Mouse (Mus musculus) midbrain, embryonic 13.5 days (tissue): ENCODE measurements around the gene Eif4a1. TPM values are rescaled to one million over a fixed set of nuclear protein-coding genes. Genes with fewer than 3 reads are reported as not detected.

Source experiments
- ATAC-seq: fragments of 200-750 bp; cut with Nextera tagmentation; 2 replicates; pipeline ENCODE4 v1.8.0; 2017; ENCODE audit warnings: mild to moderate bottlenecking, moderate TSS enrichment, moderate library complexity
- H3K27ac ChIP-seq: fragments of 300-500 bp; sonication (generic); 2 replicates; pipeline ENCODE4 v1.5.1; 2015; ENCODE audit warnings: inconsistent platforms, mild to moderate bottlenecking, moderate library complexity
- H3K27me3 ChIP-seq: fragments of 300-500 bp; sonication (generic); 2 replicates; pipeline ENCODE4 v1.6.1; 2015; ENCODE audit warnings: mild to moderate bottlenecking, inconsistent platforms
- H3K36me3 ChIP-seq: fragments of 300-500 bp; sonication (generic); 2 replicates; pipeline ENCODE4 v1.6.1; 2015; ENCODE audit warnings: mild to moderate bottlenecking, inconsistent platforms
- H3K4me1 ChIP-seq: fragments of 300-500 bp; sonication (generic); replicated peaks from 2 replicates; pipeline ENCODE4 v1.6.1; 2015; ENCODE audit warnings: inconsistent platforms
- H3K4me2 ChIP-seq: fragments of 300-500 bp; sonication (generic); replicated peaks from 2 replicates; pipeline ENCODE4 v1.6.1; 2015; ENCODE audit warnings: moderate library complexity, mild to moderate bottlenecking, inconsistent platforms
- H3K4me3 ChIP-seq: fragments of 300-500 bp; sonication (generic); replicated peaks from 2 replicates; pipeline ENCODE4 v1.5.1; 2015; ENCODE audit warnings: mild to moderate bottlenecking, inconsistent platforms
- H3K9ac ChIP-seq: fragments of 300-500 bp; sonication (generic); replicated peaks from 2 replicates; pipeline ENCODE4 v1.6.1; 2015; ENCODE audit warnings: mild to moderate bottlenecking, inconsistent platforms
- H3K9me3 ChIP-seq: fragments of 300-500 bp; sonication (generic); 2 replicates; pipeline ENCODE4 v1.6.1; 2016; ENCODE audit warnings: mild to moderate bottlenecking, inconsistent platforms
- WGBS: fragments of 180-500 bp; shearing (Covaris S2); methylation state at CpG from one replicate; pipeline ENCODE4 v1.1.7; 2015; 5-methylcytosine and 5-hydroxymethylcytosine counted together
- polyA plus RNA-seq: library from polyadenylated mRNA; unstranded; fragments of >200 nt; fragmentation: Nextera tagmentation; extraction: Ambion mirVana; gene quantifications from 2 replicates; pipeline ENCODE4 v1.2.1, GENCODE M21; 2015

Eif4a1 gene
- polyA plus RNA-seq: 581 and 595 TPM in 2 replicates

DNA sequence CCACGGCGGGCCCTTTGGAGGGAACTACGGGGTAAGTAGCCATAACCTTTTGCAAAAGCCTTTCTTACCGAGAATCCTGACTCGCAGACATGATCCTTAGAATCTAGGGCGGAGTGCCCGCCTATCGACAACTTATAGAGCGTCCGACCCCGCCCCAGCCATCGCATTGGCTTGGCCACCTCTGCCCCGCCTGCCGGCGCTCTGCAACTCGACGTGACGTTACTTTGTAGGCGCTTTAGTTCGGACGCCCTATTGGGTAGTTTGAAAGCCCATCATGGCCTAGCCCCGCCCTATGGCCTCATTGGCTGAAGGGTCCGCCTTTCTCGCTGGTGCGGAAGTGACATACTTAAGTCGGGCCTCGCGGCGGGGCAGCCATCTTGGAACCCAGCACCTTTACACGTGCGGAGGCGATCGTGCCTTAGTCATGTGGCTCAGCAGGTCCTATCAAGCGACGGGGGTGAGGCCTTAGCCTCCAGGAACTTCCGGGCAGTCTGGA is at the start of gene Eif4a1:
Eif4a1 (minus strand) TSS at position 213 of the 496 bp plus-strand sequence.
- Histone ChIP-seq H3K36me3 (peaks cover 76% of the 10 kb centered on the region), H3K9ac (peak within 1 kb of the TSS; percentile 99), H3K4me1 (peaks cover 33% of the 10 kb centered on the region), H3K9me3 (no peaks in the 10 kb centered on the region), H3K27ac (peak within 1 kb of the TSS; percentile 98), H3K4me3 (peak within 1 kb of the TSS; percentile 76), H3K27me3 (no peaks in the 10 kb centered on the region), H3K4me2 (peak within 1 kb of the TSS; percentile 84)
- WGBS: under 1% methylated on average over 36 of the region's 36 CpGs
- peak; percentile 98 for ATAC-seq

DNA sequence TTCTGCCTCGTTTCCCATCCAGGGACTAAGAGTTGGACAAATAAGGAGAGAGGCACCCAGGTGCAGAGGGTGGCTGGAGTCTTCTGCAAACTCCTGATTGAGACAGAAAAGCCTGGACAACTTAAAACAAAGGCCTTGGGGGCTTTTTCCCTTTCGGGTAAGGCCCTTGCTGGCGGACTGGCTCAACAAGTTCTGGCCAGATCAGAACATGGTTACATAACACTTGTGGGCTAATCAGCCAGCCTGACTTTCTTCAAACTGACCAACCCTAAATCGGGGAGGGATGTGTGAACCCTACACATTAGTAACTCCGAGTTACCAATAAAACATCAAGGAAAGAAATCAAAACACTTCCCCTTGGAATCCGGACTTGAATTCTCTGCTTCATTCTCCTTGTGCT is 48.6 kb upstream of the Eif4a1 start:
- no peaks in the 10 kb centered on the region for H3K36me3 ChIP-seq
- no peak for ATAC-seq
- H3K27ac ChIP-seq: no peak overlapping the region
- no peak overlapping the region for H3K4me2 ChIP-seq
- no peaks in the 10 kb centered on the region for H3K9me3 ChIP-seq
- H3K27me3 ChIP-seq: no peaks in the 10 kb centered on the region
- peaks cover 3% of the 10 kb centered on the region; the same call in 1 of the 2 replicates for H3K4me1 ChIP-seq
- H3K9ac ChIP-seq: no peak overlapping the region
- WGBS: 88% methylated on average over 6 of the region's 6 CpGs
- H3K4me3 ChIP-seq: no peak overlapping the region

- ATAC-seq: no peak
- 74% methylated on average over 6 of the region's 6 CpGs for WGBS
- Histone ChIP-seq H3K9ac (no peak overlapping the region), H3K27ac (no peak overlapping the region), H3K27me3 (no peaks in the 10 kb centered on the region), H3K4me1 (peaks cover 3% of the 10 kb centered on the region; the same call in 1 of the 2 replicates), H3K36me3 (no peaks in the 10 kb centered on the region), H3K9me3 (no peaks in the 10 kb centered on the region), H3K4me2 (no peak overlapping the region), H3K4me3 (no peak overlapping the region)
These were observed 47.2 kb upstream of the Eif4a1 start for GRCm38 (mm10) chr11:69719423-69719822.

GRCm38 (mm10) chr11:69718661-69719060 is 46.4 kb upstream of the Eif4a1 start:
- ATAC-seq: no peak
- Histone ChIP-seq H3K27me3 (no peaks in the 10 kb centered on the region), H3K4me3 (no peak overlapping the region), H3K27ac (no peak overlapping the region), H3K9ac (no peak overlapping the region), H3K4me1 (peaks cover 3% of the 10 kb centered on the region; the same call in 1 of the 2 replicates), H3K9me3 (no peaks in the 10 kb centered on the region), H3K36me3 (no peaks in the 10 kb centered on the region), H3K4me2 (no peak overlapping the region; the same call in 1 of the 2 replicates)
- WGBS: 24% methylated on average over 15 of the region's 15 CpGs

GRCm38 (mm10) chr11:69716953-69717352 is 44.7 kb upstream of the Eif4a1 start:
- Histone ChIP-seq H3K4me2 (no peak overlapping the region), H3K27ac (no peak overlapping the region), H3K27me3 (no peaks in the 10 kb centered on the region), H3K4me1 (peaks cover 3% of the 10 kb centered on the region; the same call in 1 of the 2 replicates), H3K9ac (no peak overlapping the region), H3K4me3 (no peak overlapping the region), H3K36me3 (no peaks in the 10 kb centered on the region), H3K9me3 (no peaks in the 10 kb centered on the region)
- ATAC-seq: no peak
- 59% methylated on average over 4 of the region's 4 CpGs for WGBS

- no peak overlapping the region for H3K27ac ChIP-seq
- 29% methylated on average over 5 of the region's 5 CpGs for WGBS
- no peaks in the 10 kb centered on the region for H3K36me3 ChIP-seq
- ATAC-seq: no peak
- H3K4me3 ChIP-seq: no peak overlapping the region
- no peak overlapping the region for H3K9ac ChIP-seq
- no peaks in the 10 kb centered on the region for H3K9me3 ChIP-seq
- H3K27me3 ChIP-seq: no peaks in the 10 kb centered on the region
- H3K4me1 ChIP-seq: peaks cover 3% of the 10 kb centered on the region; the same call in 1 of the 2 replicates
- H3K4me2 ChIP-seq: no peak overlapping the region
These were observed 43.7 kb upstream of the Eif4a1 start for GRCm38 (mm10) chr11:69715929-69716328.

DNA sequence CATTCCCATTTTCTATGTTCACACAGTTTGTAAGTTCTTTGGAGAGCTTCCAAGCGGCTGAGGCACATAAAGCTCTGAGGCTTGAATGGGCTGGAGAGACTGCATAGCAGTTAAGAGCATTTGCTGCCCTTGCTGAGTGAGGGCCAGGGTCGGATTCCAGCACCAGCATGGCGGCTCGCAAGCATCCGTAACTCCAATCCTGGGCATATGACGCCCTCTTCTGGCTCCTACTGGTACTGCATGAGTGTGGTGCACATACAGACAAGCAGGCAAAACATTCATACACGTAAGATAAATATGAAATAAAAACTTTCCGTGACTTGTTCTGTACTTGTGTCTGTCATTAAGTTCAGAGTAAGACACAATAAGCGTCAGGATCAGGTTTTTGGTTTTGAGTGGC is 43.3 kb upstream of the Eif4a1 start:
- Histone ChIP-seq H3K36me3 (no peaks in the 10 kb centered on the region), H3K4me1 (peaks cover 3% of the 10 kb centered on the region; the same call in 1 of the 2 replicates), H3K4me2 (no peak overlapping the region), H3K27me3 (no peaks in the 10 kb centered on the region), H3K27ac (no peak overlapping the region), H3K9me3 (no peaks in the 10 kb centered on the region), H3K9ac (no peak overlapping the region), H3K4me3 (no peak overlapping the region)
- no peak for ATAC-seq
- 61% methylated on average over 9 of the region's 9 CpGs for WGBS

GRCm38 (mm10) chr11:69714636-69715329 is 42.6 kb upstream of the Eif4a1 start:
- Histone ChIP-seq H3K27ac (no peak overlapping the region), H3K4me2 (no peak overlapping the region), H3K9me3 (no peaks in the 10 kb centered on the region), H3K4me1 (peaks cover 3% of the 10 kb centered on the region; the same call in 1 of the 2 replicates), H3K36me3 (no peaks in the 10 kb centered on the region), H3K27me3 (no peaks in the 10 kb centered on the region), H3K9ac (no peak overlapping the region), H3K4me3 (no peak overlapping the region)
- no peak for ATAC-seq
- 71% methylated on average over 18 of the region's 18 CpGs for WGBS

- 83% methylated on average over 20 of the region's 20 CpGs for WGBS
- Histone ChIP-seq H3K27ac (no peak overlapping the region), H3K36me3 (no peaks in the 10 kb centered on the region), H3K4me1 (no peaks in the 10 kb centered on the region; the same call in 1 of the 2 replicates), H3K4me2 (no peak overlapping the region), H3K27me3 (no peaks in the 10 kb centered on the region), H3K9ac (no peak overlapping the region), H3K9me3 (no peaks in the 10 kb centered on the region), H3K4me3 (no peak overlapping the region)
- ATAC-seq: no peak
These were observed 40.9 kb upstream of the Eif4a1 start for GRCm38 (mm10) chr11:69712954-69713672.

GRCm38 (mm10) chr11:69711082-69711481 is 38.9 kb upstream of the Eif4a1 start:
- H3K27ac ChIP-seq: no peak overlapping the region
- 80% methylated on average over 2 of the region's 2 CpGs for WGBS
- H3K27me3 ChIP-seq: no peaks in the 10 kb centered on the region
- no peaks in the 10 kb centered on the region for H3K36me3 ChIP-seq
- no peak overlapping the region for H3K4me2 ChIP-seq
- no peak overlapping the region for H3K4me3 ChIP-seq
- no peaks in the 10 kb centered on the region; the same call in 1 of the 2 replicates for H3K4me1 ChIP-seq
- no peak for ATAC-seq
- no peak overlapping the region for H3K9ac ChIP-seq
- no peaks in the 10 kb centered on the region for H3K9me3 ChIP-seq

DNA sequence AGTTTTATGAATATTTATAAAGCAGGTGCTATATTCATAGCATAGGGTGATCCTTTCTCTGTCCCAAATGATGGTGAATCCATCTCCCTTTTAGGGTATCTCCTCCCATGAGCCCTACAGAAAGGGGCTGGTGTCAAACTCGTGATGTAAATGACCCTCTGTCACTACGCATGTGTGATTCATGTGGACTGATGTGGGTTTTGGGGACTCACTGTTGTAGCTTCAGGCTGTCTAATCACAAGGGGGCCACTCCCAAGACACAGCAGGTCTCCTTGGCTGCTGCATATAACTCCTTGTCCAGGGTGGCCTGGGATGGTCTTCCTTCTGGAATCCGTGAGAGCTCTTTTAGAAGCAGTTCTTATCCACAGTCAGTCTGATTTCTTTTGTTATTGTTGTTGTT is 38.2 kb upstream of the Eif4a1 start:
- Histone ChIP-seq H3K4me2 (no peak overlapping the region), H3K27me3 (no peaks in the 10 kb centered on the region), H3K9ac (no peak overlapping the region), H3K9me3 (no peaks in the 10 kb centered on the region), H3K4me3 (no peak overlapping the region), H3K4me1 (no peaks in the 10 kb centered on the region), H3K36me3 (no peaks in the 10 kb centered on the region), H3K27ac (no peak overlapping the region)
- no peak for ATAC-seq
- WGBS: 70% methylated on average over 3 of the region's 3 CpGs
